Comparison of ENCODE assay signal across 14 mouse cellular contexts in the genomic region with DNA sequence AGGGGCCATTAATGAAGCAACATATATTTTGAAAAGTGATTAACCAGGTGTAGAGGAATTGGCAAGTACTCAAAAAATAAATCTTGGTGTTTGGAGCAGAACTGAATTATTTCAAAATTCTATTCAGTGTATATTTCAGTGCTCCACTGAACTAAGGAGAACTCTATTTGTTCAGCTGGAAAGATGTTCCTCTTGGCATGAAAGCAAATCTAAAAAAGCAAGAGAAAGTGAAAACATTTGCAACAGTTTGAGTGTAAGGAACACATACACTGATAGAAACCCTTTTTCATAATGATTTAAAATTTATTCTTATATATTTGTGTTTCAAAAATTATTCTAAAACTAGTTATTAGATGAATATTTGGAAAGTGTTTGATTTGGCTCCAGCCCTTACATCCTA.
"Had no signal": no experiment of that assay in that cellular context is flagged by ENCODE, and none has a peak within 500 bp of the region (broad histone marks: within the 10 kb centered on the region; RNA-seq: fewer than 3 reads in every experiment).

No protein-coding gene starts in this region.

- H3K9ac ChIP-seq: liver, embryonic 13.5 days; liver, embryonic 15.5 days; liver, postnatal 0 days; lung, embryonic 14.5 days; midbrain, embryonic 12.5 days; midbrain, embryonic 15.5 days; neural tube, embryonic 12.5 days had no signal

- H3K27ac ChIP-seq: liver, embryonic 13.5 days; liver, embryonic 15.5 days; midbrain, embryonic 12.5 days; midbrain, embryonic 15.5 days; neural tube, embryonic 12.5 days had no signal

- H3K27me3 ChIP-seq: liver, embryonic 13.5 days; liver, embryonic 15.5 days; midbrain, embryonic 12.5 days; midbrain, embryonic 15.5 days; neural tube, embryonic 12.5 days had no signal

- H3K9me3 ChIP-seq: liver, embryonic 13.5 days; liver, embryonic 15.5 days; midbrain, embryonic 12.5 days; midbrain, embryonic 15.5 days; neural tube, embryonic 12.5 days had no signal

- H3K4me1 ChIP-seq: liver, embryonic 13.5 days; liver, embryonic 15.5 days; midbrain, embryonic 12.5 days; midbrain, embryonic 15.5 days; neural tube, embryonic 12.5 days had no signal

- DNase-seq: liver, embryonic 13.5 days; liver, postnatal 0 days; lung, embryonic 14.5 days; lung, postnatal 10 days; lung, postnatal 4 days; right cerebral cortex, postnatal 14 days; spleen, adult 18-20 months; thymus, adult 2 months; thymus, postnatal 25 days; thymus, postnatal 4 days had no signal

- ATAC-seq: liver, postnatal 0 days; midbrain, embryonic 15.5 days had no signal

- H3K4me2 ChIP-seq: liver, embryonic 13.5 days; liver, embryonic 15.5 days; lung, embryonic 14.5 days; midbrain, embryonic 12.5 days; midbrain, embryonic 15.5 days; neural tube, embryonic 12.5 days had no signal

- H3K36me3 ChIP-seq: liver, embryonic 13.5 days; liver, embryonic 15.5 days; midbrain, embryonic 12.5 days; midbrain, embryonic 15.5 days; neural tube, embryonic 12.5 days had no signal

- H3K4me3 ChIP-seq: liver, embryonic 13.5 days; liver, embryonic 15.5 days; midbrain, embryonic 12.5 days; midbrain, embryonic 15.5 days; neural tube, embryonic 12.5 days had no signal
